Mouse (Mus musculus): ENCODE data around the gene Fkbp2. TPM values are rescaled to one million over a fixed set of nuclear protein-coding genes. Genes with fewer than 3 reads are reported as not detected.

Gene Fkbp2
- polyA plus RNA-seq, 1 experiment = 33.2 TPM

DNA sequence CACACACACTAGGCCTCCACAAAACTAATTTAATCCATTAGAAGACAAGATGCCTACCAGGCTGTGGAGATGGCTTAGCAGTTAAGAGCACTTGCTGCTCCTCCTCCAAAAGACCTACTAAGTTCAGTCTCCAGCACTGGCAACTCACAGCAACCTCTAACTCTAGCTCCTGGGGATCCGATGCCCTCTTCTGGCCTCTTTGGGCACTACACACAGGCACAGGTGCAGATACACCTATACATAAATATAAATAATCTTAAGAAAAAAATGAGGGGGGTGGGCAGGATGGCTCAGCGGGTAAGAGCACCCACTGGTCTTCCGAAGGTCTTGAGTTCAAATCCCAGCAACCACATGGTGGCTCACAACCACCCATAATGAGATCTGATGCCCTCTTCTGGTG, 44.0 kb downstream of the Fkbp2 start:
- DNase-seq = no peak
- peaks cover 13% of the 10 kb centered on the region for H3K4me1 ChIP-seq (replicated peaks; ENCODE audit: control insufficient read depth, insufficient read depth, low read length)
- TF ChIP-seq POLR2A (IDR thresholded peaks at IDR 0.05; ENCODE audit: control insufficient read depth, extremely low read depth, insufficient read depth, low read length, poor library complexity) (no peak), CTCF (IDR thresholded peaks at IDR 0.05; ENCODE audit: borderline replicate concordance, control insufficient read depth, extremely low read depth, insufficient read depth, low read length, poor library complexity) (no peak)
- no peak overlapping the region for H3K27ac ChIP-seq (ENCODE audit: control insufficient read depth, insufficient read depth, low read length)
- H3K36me3 ChIP-seq (ENCODE audit: control insufficient read depth, insufficient read depth, low read length) = no peaks in the 10 kb centered on the region
- whole genome bisulfite sequencing = 52% methylated on average over 3 of the region's 3 CpGs
- peaks cover 17% of the 10 kb centered on the region; the same call in 1 of the 2 replicates for H3K27me3 ChIP-seq (ENCODE audit: control insufficient read depth, insufficient read depth, low read length)
- H3K4me3 ChIP-seq (ENCODE audit: control insufficient read depth, insufficient read depth, low read length) = no peak overlapping the region

GRCm38 (mm10) chr19:6934195-6934977, 45.9 kb downstream of the Fkbp2 start, which contains the start of gene Kcnk4:
Gene Kcnk4 (minus strand): TSS chr19:6934515.
- WGBS = 23% methylated on average over 23 of the region's 23 CpGs
- H3K4me3 ChIP-seq (ENCODE audit: control insufficient read depth, insufficient read depth, low read length) = no peak within 1 kb of the TSS

GRCm38 (mm10) chr19:6933436-6934194, 46.7 kb downstream of the Fkbp2 start:
- Histone ChIP-seq H3K4me1 (replicated peaks; ENCODE audit: control insufficient read depth, insufficient read depth, low read length) (peaks cover 7% of the 10 kb centered on the region), H3K4me3 (ENCODE audit: control insufficient read depth, insufficient read depth, low read length) (no peak overlapping the region), H3K27ac (ENCODE audit: control insufficient read depth, insufficient read depth, low read length) (no peak overlapping the region), H3K27me3 (ENCODE audit: control insufficient read depth, insufficient read depth, low read length) (peaks cover 17% of the 10 kb centered on the region; the same call in 1 of the 2 replicates), H3K36me3 (ENCODE audit: control insufficient read depth, insufficient read depth, low read length) (no peaks in the 10 kb centered on the region)
- no peak for DNase-seq
- TF ChIP-seq CTCF (IDR thresholded peaks at IDR 0.05; ENCODE audit: borderline replicate concordance, control insufficient read depth, extremely low read depth, insufficient read depth, low read length, poor library complexity) (no peak), POLR2A (IDR thresholded peaks at IDR 0.05; ENCODE audit: control insufficient read depth, extremely low read depth, insufficient read depth, low read length, poor library complexity) (no peak)
- 7% methylated on average over 58 of the region's 58 CpGs for WGBS

More at GRCm38 (mm10) chr19:6934195-6934977, 45.9 kb downstream of the Fkbp2 start, which contains the start of gene Kcnk4:
- Histone ChIP-seq H3K4me1 (replicated peaks; ENCODE audit: control insufficient read depth, insufficient read depth, low read length) (peaks cover 7% of the 10 kb centered on the region), H3K36me3 (ENCODE audit: control insufficient read depth, insufficient read depth, low read length) (no peaks in the 10 kb centered on the region), H3K27me3 (ENCODE audit: control insufficient read depth, insufficient read depth, low read length) (peaks cover 17% of the 10 kb centered on the region; the same call in 1 of the 2 replicates), H3K27ac (ENCODE audit: control insufficient read depth, insufficient read depth, low read length) (no peak within 1 kb of the TSS)
- DNase-seq = no peak
- TF ChIP-seq POLR2A (IDR thresholded peaks at IDR 0.05; ENCODE audit: control insufficient read depth, extremely low read depth, insufficient read depth, low read length, poor library complexity) (no peak), CTCF (IDR thresholded peaks at IDR 0.05; ENCODE audit: borderline replicate concordance, control insufficient read depth, extremely low read depth, insufficient read depth, low read length, poor library complexity) (no peak)

DNA sequence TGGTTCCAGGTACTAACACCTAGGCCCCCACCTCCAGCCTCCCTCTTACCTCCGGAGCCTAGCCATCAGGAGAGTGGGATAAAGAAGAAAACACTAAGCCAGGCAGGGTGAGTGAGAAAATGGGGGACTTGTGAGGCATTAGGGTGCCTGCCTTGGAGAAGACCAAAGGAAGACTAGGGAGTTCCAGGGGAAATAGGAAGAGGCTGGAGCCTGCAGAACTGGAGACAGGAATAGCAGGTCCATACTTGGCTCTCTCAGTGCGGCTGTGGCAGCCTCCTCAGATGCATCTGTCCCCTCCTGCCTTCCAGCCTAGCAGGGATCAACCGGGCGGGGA, 47.2 kb downstream of the Fkbp2 start:
- Histone ChIP-seq H3K27ac (ENCODE audit: control insufficient read depth, insufficient read depth, low read length) (no peak overlapping the region), H3K36me3 (ENCODE audit: control insufficient read depth, insufficient read depth, low read length) (no peaks in the 10 kb centered on the region), H3K4me3 (ENCODE audit: control insufficient read depth, insufficient read depth, low read length) (no peak overlapping the region), H3K27me3 (ENCODE audit: control insufficient read depth, insufficient read depth, low read length) (peaks cover 19% of the 10 kb centered on the region; the same call in 1 of the 2 replicates), H3K4me1 (replicated peaks; ENCODE audit: control insufficient read depth, insufficient read depth, low read length) (peaks cover 7% of the 10 kb centered on the region)
- WGBS = 57% methylated on average over 4 of the region's 4 CpGs
- DNase-seq = no peak
- TF ChIP-seq POLR2A (IDR thresholded peaks at IDR 0.05; ENCODE audit: control insufficient read depth, extremely low read depth, insufficient read depth, low read length, poor library complexity) (no peak), CTCF (IDR thresholded peaks at IDR 0.05; ENCODE audit: borderline replicate concordance, control insufficient read depth, extremely low read depth, insufficient read depth, low read length, poor library complexity) (no peak)

- Histone ChIP-seq H3K36me3 (ENCODE audit: control insufficient read depth, insufficient read depth, low read length) (no peaks in the 10 kb centered on the region), H3K4me3 (ENCODE audit: control insufficient read depth, insufficient read depth, low read length) (no peak overlapping the region), H3K27me3 (ENCODE audit: control insufficient read depth, insufficient read depth, low read length) (peaks cover 21% of the 10 kb centered on the region; the same call in 1 of the 2 replicates), H3K4me1 (replicated peaks; ENCODE audit: control insufficient read depth, insufficient read depth, low read length) (peaks cover 7% of the 10 kb centered on the region), H3K27ac (ENCODE audit: control insufficient read depth, insufficient read depth, low read length) (no peak overlapping the region)
- WGBS = 69% methylated on average over 1 of the region's 1 CpGs
- DNase-seq = no peak
- no peak for TF ChIP-seq POLR2A (IDR thresholded peaks at IDR 0.05; ENCODE audit: control insufficient read depth, extremely low read depth, insufficient read depth, low read length, poor library complexity)
- TF ChIP-seq CTCF (IDR thresholded peaks at IDR 0.05; ENCODE audit: borderline replicate concordance, control insufficient read depth, extremely low read depth, insufficient read depth, low read length, poor library complexity) = no peak
Measured at GRCm38 (mm10) chr19:6932018-6932417, 48.3 kb downstream of the Fkbp2 start.

- 23% methylated on average over 2 of the region's 2 CpGs for WGBS
- peaks cover 7% of the 10 kb centered on the region for H3K4me1 ChIP-seq (replicated peaks; ENCODE audit: control insufficient read depth, insufficient read depth, low read length)
- no peak overlapping the region for H3K4me3 ChIP-seq (ENCODE audit: control insufficient read depth, insufficient read depth, low read length)
- no peaks in the 10 kb centered on the region for H3K36me3 ChIP-seq (ENCODE audit: control insufficient read depth, insufficient read depth, low read length)
- no peak for DNase-seq
- H3K27ac ChIP-seq (ENCODE audit: control insufficient read depth, insufficient read depth, low read length) = no peak overlapping the region
- H3K27me3 ChIP-seq (ENCODE audit: control insufficient read depth, insufficient read depth, low read length) = peaks cover 23% of the 10 kb centered on the region; the same call in 1 of the 2 replicates
- TF ChIP-seq POLR2A (IDR thresholded peaks at IDR 0.05; ENCODE audit: control insufficient read depth, extremely low read depth, insufficient read depth, low read length, poor library complexity) (no peak), CTCF (IDR thresholded peaks at IDR 0.05; ENCODE audit: borderline replicate concordance, control insufficient read depth, extremely low read depth, insufficient read depth, low read length, poor library complexity) (no peak)
Measured at GRCm38 (mm10) chr19:6931002-6931401, 49.3 kb downstream of the Fkbp2 start.
